Mouse (Mus musculus) forebrain, embryonic 14.5 days (tissue): ENCODE data around the gene Mcoln3. TPM values are rescaled to one million over a fixed set of nuclear protein-coding genes. Genes with fewer than 3 reads are reported as not detected.

ENCODE experiments used
- ATAC-seq: fragments of 200-750 bp; cut with Nextera tagmentation; 2 replicates; pipeline ENCODE4 v1.8.0; 2017; ENCODE audit warnings: mild to moderate bottlenecking, moderate library complexity
- DNase-seq: peaks from one replicate; pipeline ENCODE4 v3.0.0-alpha.2; 2015; ENCODE audit warnings: low spot score
- H3K27ac ChIP-seq: fragments of 300-500 bp; sonication (generic); 2 replicates; pipeline ENCODE4 v1.5.1; 2014; ENCODE audit warnings: low read depth, mild to moderate bottlenecking, control low read depth, low read length, moderate library complexity
- H3K27me3 ChIP-seq: fragments of 300-500 bp; sonication (generic); replicated peaks from 2 replicates; pipeline ENCODE4 v1.6.1; 2014; ENCODE audit warnings: low read length, control low read depth, mixed read lengths; ENCODE audit not compliant: control insufficient read depth, insufficient read depth
- H3K36me3 ChIP-seq: fragments of 300-500 bp; sonication (generic); 2 replicates; pipeline ENCODE4 v1.6.1; 2014; ENCODE audit warnings: low read length, control low read depth; ENCODE audit not compliant: control insufficient read depth, insufficient read depth
- H3K4me1 ChIP-seq: fragments of 300-500 bp; sonication (generic); 2 replicates; pipeline ENCODE4 v1.6.1; 2014; ENCODE audit warnings: antibody characterized with exemption, low read length, control low read depth; ENCODE audit not compliant: control insufficient read depth, insufficient read depth
- H3K4me2 ChIP-seq: fragments of 300-500 bp; sonication (generic); 2 replicates; pipeline ENCODE4 v1.6.1; 2014; ENCODE audit warnings: mild to moderate bottlenecking, control low read depth, low read length
- H3K4me3 ChIP-seq: fragments of 300-500 bp; sonication (generic); 2 replicates; pipeline ENCODE4 v1.5.1; 2014; ENCODE audit warnings: low read depth, low read length, control low read depth
- H3K9ac ChIP-seq: fragments of 300-500 bp; sonication (generic); 2 replicates; pipeline ENCODE4 v1.6.1; 2014; ENCODE audit warnings: mild to moderate bottlenecking, low read length, control low read depth, moderate library complexity
- H3K9me3 ChIP-seq: fragments of 300-500 bp; sonication (generic); replicated peaks from 2 replicates; pipeline ENCODE4 v1.6.1; 2016; ENCODE audit warnings: low read length, control low read depth, mixed read lengths; ENCODE audit not compliant: control insufficient read depth
- WGBS: fragments of 180-500 bp; shearing (Covaris S2); extraction: QIAGEN DNeasy Blood & Tissue Kit; methylation state at CpG from one replicate; pipeline ENCODE4 v1.1.7; 2014; 5-methylcytosine and 5-hydroxymethylcytosine counted together
- polyA plus RNA-seq: library from polyadenylated mRNA; unstranded; fragments of >200 nt; fragmentation: Nextera tagmentation; extraction: Ambion mirVana; gene quantifications from 2 replicates; pipeline ENCODE4 v1.2.1, GENCODE M21; 2014

Gene Mcoln3
- polyA plus RNA-seq, 1 experiment from 2014 or later, result 0.46 TPM

DNA sequence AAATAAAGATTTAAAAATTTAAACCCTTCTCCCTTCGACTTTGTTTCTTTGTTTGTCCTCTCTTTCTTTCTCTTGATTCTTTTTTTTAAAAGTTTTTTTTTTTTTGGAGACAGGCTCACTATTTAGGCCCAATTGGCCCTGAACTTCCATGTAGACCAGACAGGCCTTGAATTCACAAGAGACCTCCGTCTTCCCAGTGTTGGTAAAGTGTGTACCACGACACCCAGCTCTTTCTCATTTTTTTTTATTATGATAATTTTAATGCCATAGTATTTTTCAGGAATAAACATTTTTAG, 4.8 kb downstream of the Mcoln3 start:
- DNase-seq, result no peak
- no peak overlapping the region for H3K27ac ChIP-seq
- no peak overlapping the region for H3K4me2 ChIP-seq
- no peak overlapping the region for H3K4me3 ChIP-seq
- H3K4me1 ChIP-seq, result peaks cover 4% of the 10 kb centered on the region; the same call in 1 of the 2 replicates
- no peak for ATAC-seq
- no peak overlapping the region for H3K9ac ChIP-seq
- H3K9me3 ChIP-seq, result no peaks in the 10 kb centered on the region
- no peaks in the 10 kb centered on the region for H3K36me3 ChIP-seq
- H3K27me3 ChIP-seq, result 0 out of 2 replicates have a peak, but pooled peaks cover 6% of the 10 kb centered on the region
- 45% methylated on average over 3 of the region's 3 CpGs for WGBS

DNA sequence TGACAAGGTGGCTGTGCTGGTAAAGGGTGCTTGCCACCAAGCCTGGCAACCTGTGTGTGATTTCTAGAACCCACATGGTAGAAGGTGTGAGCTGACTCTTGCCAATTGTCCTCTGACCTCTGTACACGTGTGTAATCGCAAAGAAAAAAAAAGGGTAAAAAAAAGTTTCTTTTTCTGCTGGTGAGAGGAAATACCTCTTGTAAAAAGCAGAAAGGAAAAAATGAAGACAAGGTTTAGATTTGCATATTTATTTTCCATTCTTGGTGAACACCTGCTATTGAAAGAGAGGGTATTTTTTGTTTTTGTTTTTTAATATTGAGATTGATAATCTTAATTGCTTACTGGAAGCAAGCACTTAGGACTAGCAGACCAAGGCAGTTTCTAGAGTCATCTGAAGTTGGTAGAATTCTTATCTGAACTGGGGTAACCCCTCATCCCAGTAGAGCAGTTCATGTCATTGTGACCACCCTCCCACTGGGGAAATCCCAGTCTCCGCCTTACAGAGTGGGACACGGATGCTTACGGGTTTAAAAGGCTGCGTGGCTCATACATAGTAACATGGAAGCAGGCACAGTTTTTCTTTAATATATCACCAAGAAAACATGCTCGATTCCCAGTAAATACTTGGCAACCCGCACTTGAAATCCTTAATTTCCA, 5.7 kb downstream of the Mcoln3 start:
- no peak for ATAC-seq

DNA sequence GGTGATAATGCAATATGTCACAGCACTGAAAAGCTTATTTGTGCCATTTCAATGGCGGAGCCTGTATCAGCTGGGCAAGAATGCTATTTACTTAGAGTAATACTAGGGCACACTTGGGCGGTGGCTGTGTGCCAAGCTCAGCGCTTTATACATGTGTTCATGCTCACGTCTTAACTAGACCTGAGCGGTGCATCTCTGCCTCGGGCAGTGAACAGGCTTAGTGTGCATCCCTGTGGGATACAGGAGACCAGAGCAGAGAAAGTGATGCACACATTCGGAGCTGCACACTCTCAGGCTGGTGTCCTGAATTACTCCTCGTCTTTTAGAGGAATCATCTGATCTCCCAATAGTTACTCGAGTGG, 6.2 kb downstream of the Mcoln3 start:
- WGBS, result 53% methylated on average over 9 of the region's 9 CpGs
- peak; percentile 51 for DNase-seq
- Histone ChIP-seq H3K27me3 (no peaks in the 10 kb centered on the region), H3K9me3 (no peaks in the 10 kb centered on the region), H3K4me2 (no peak overlapping the region), H3K36me3 (no peaks in the 10 kb centered on the region), H3K4me1 (peaks cover 4% of the 10 kb centered on the region; the same call in 1 of the 2 replicates), H3K27ac (no peak overlapping the region), H3K9ac (no peak overlapping the region), H3K4me3 (no peak overlapping the region)
- no peak for ATAC-seq

More for the DNA sequence above, 5.7 kb downstream of the Mcoln3 start:
- Histone ChIP-seq H3K27ac (no peak overlapping the region), H3K4me2 (no peak overlapping the region), H3K36me3 (no peaks in the 10 kb centered on the region), H3K27me3 (no peaks in the 10 kb centered on the region), H3K4me3 (no peak overlapping the region), H3K9me3 (no peaks in the 10 kb centered on the region), H3K4me1 (peaks cover 4% of the 10 kb centered on the region; the same call in 1 of the 2 replicates), H3K9ac (no peak overlapping the region)
- 67% methylated on average over 8 of the region's 8 CpGs for WGBS
- DNase-seq, result no peak

DNA sequence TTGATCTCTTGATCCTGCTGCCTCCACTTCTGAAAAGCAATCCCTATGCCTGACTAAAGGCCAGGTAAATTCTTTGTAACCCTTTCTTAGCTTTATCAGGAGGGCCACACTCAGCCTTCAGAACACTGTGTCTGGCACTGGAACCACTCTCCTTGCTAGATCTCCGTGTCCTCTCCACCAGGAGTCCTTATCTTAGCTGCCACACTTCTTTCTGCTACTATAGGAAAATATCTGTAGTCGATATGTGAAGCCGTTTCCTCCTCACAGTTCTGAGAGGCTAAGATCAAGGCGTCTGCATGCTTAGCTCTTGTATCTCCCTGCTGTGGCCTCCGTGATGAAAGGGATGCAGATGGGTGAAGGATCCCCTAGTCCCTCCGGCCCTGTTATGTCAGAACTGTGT, 10.0 kb downstream of the Mcoln3 start:
- ATAC-seq (no peak), DNase-seq (no peak)
- WGBS, result 82% methylated on average over 6 of the region's 6 CpGs
- no peaks in the 10 kb centered on the region for H3K36me3 ChIP-seq
- H3K4me2 ChIP-seq, result no peak overlapping the region
- H3K4me1 ChIP-seq, result no peaks in the 10 kb centered on the region
- no peak overlapping the region for H3K4me3 ChIP-seq
- H3K27me3 ChIP-seq, result no peaks in the 10 kb centered on the region
- no peaks in the 10 kb centered on the region for H3K9me3 ChIP-seq
- H3K9ac ChIP-seq, result no peak overlapping the region
- no peak overlapping the region for H3K27ac ChIP-seq

DNA sequence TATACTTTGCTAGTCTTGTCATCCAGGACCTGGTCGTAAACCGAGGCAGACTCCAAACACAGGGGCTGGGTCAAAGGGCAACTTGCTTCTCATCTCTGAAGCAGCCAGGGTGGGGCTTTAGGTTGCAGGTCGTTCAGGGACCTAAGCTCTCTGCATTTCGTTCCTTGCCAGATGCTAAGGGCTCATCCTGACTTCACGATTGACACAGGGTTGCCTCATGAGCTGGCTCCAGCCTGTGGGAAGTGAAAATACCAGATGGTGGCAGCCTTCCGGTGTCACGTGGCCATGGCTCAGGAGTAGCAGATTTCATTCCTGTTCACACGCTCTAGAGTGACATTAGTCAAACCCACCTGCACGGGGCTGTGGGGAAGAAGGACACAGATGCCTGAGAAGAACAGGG, 17.6 kb downstream of the Mcoln3 start:
- H3K4me2 ChIP-seq, result no peak overlapping the region
- 86% methylated on average over 9 of the region's 9 CpGs for WGBS

DNA sequence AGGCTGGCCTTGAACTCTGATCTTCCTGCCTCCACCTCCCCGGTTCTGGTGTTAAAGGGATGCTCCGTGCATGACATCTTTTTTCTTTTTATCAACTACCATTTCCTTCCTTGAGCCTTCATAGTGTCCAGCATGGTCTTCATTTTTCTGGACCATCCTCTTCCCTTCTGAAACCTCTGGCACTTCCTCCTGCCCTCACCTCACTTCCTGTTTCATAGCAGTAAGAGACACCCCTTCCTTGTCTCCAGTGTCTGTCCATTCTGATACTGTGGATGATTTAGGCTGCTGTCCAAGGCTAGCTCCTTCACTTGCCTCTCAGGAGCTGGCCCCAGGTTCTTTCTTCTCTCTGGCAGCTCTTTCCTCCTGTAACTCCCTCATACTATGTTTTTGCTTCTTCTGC, 18.2 kb downstream of the Mcoln3 start:
- Histone ChIP-seq H3K4me3 (no peak overlapping the region), H3K9me3 (no peaks in the 10 kb centered on the region), H3K27ac (no peak overlapping the region), H3K36me3 (no peaks in the 10 kb centered on the region), H3K4me1 (no peaks in the 10 kb centered on the region), H3K27me3 (no peaks in the 10 kb centered on the region), H3K4me2 (no peak overlapping the region), H3K9ac (no peak overlapping the region)
- no peak for DNase-seq
- WGBS, result 95% methylated on average over 2 of the region's 2 CpGs
- no peak for ATAC-seq

More for the DNA sequence above, 17.6 kb downstream of the Mcoln3 start:
- Histone ChIP-seq H3K9me3 (no peaks in the 10 kb centered on the region), H3K36me3 (no peaks in the 10 kb centered on the region), H3K4me3 (no peak overlapping the region), H3K4me1 (no peaks in the 10 kb centered on the region), H3K9ac (no peak overlapping the region), H3K27me3 (no peaks in the 10 kb centered on the region), H3K27ac (no peak overlapping the region)
- DNase-seq (no peak), ATAC-seq (no peak)

DNA sequence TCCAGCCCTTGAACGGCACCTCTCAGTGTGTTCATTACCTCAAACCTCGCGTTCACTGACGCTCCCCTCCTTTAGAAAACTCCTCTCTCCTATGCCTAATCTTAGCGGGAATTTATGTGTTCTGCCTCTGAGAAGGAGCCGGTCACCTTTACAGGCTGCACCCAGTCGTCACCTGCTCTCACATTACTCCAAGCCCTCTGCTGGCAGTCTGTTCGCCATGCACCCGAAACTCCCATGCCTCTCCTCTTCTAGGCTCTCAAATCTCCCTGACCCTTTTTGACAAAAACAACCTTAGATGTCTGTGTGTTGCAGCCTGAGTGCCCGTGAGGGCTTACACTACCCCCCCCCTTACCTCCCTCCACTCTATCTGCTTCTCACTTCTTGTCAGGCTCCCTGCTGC, 19.2 kb downstream of the Mcoln3 start:
- Histone ChIP-seq H3K4me3 (no peak overlapping the region), H3K9ac (no peak overlapping the region), H3K36me3 (no peaks in the 10 kb centered on the region), H3K9me3 (no peaks in the 10 kb centered on the region), H3K27me3 (no peaks in the 10 kb centered on the region), H3K4me2 (no peak overlapping the region), H3K4me1 (no peaks in the 10 kb centered on the region), H3K27ac (no peak overlapping the region)
- ATAC-seq, result no peak
- no peak for DNase-seq
- 33% methylated on average over 10 of the region's 10 CpGs for WGBS

DNA sequence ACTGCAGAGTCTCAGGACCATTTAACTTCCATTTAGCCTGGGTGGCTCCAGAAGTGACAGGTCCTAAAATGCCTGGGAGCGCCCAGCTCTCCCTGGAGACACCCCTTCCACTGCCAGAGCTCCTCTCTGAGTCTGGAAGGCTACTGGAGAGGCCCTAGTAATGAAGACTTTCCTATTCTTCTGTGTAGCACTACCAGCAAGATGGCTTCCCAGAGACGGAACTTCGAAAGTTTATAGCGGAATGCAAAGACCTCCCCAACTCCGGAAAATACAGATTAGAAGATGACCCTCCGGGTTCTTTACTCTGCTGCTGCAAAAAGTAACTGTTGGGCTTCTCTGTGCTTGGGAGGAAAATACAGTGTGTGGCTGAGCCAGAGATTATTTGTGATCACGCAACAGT, 23.0 kb downstream of the Mcoln3 start:
- Histone ChIP-seq H3K4me2 (no peak overlapping the region), H3K4me1 (no peaks in the 10 kb centered on the region), H3K36me3 (no peaks in the 10 kb centered on the region), H3K27me3 (no peaks in the 10 kb centered on the region), H3K9ac (no peak overlapping the region), H3K27ac (no peak overlapping the region), H3K4me3 (no peak overlapping the region), H3K9me3 (no peaks in the 10 kb centered on the region)
- DNase-seq (no peak), ATAC-seq (no peak)
- 98% methylated on average over 7 of the region's 7 CpGs for WGBS

DNA sequence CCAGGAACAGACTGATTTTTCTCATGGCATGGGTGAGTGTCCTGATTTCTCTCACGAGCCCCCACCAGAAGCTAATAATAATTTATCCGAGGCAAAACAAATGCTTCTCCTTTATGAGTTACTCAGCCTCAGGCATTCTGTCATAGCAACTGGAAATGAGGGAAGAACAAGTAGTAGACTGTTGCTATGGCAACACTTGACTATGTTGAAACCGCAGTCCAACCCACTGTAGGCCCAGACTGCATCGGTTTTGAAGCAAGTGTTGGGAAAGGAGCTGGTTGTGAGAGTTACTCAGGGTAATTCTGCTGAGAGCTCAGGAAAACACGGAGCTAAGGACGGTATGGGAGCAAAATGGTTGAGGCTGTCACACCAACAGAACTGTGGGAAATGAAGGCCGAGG, 25.3 kb downstream of the Mcoln3 start:
- Histone ChIP-seq H3K4me1 (no peaks in the 10 kb centered on the region), H3K4me2 (no peak overlapping the region), H3K27ac (no peak overlapping the region), H3K9ac (no peak overlapping the region), H3K9me3 (no peaks in the 10 kb centered on the region), H3K4me3 (no peak overlapping the region), H3K27me3 (no peaks in the 10 kb centered on the region), H3K36me3 (no peaks in the 10 kb centered on the region)
- ATAC-seq (no peak), DNase-seq (no peak)
- 83% methylated on average over 7 of the region's 7 CpGs for WGBS
